Mouse (Mus musculus) gastrocnemius, postnatal 10 days (tissue): ENCODE results near the gene Clca1. TPM values are rescaled to one million over a fixed set of nuclear protein-coding genes. Genes with fewer than 3 reads are reported as not detected.

ENCODE experiments used
- total RNA-seq, 2 experiments: library from RNA; stranded (reverse); gene quantifications; 2 replicates each; pipeline ENCODE4 v1.2.3; 2021

Gene Clca1
- total RNA-seq, 2 experiments from 2014 or later, result not detected

Other genes with a start within 250 kb of the Clca1 start
- not detected for gene Clca3a2, start 213.3 kb downstream of the Clca1 start, total RNA-seq
- gene Clca3b, start 183.4 kb downstream of the Clca1 start, total RNA-seq, result not detected
- not detected for gene Clca4b, start 100.2 kb downstream of the Clca1 start, total RNA-seq
- gene Clca4a, start 57.7 kb downstream of the Clca1 start, total RNA-seq, result not detected
- gene Clca2, start 66.7 kb upstream of the Clca1 start, total RNA-seq, result 1 to 10 TPM in 1 of 2 experiments, under 1 TPM in 1; 0.70 to 1.6 TPM
- gene Odf2l, start 85.8 kb upstream of the Clca1 start, total RNA-seq, result 10 to 100 TPM in 1 of 2 experiments, 1 to 10 TPM in 1; 5.9 to 15.5 TPM